Mouse (Mus musculus) intestine, embryonic 14.5 days (tissue): Measurements from ENCODE around the gene Cox5a. TPM values are rescaled to one million over a fixed set of nuclear protein-coding genes. Genes with fewer than 3 reads are reported as not detected.

Experiments used
- ATAC-seq: fragments of 200-750 bp; cut with Nextera tagmentation; replicated peaks from 2 replicates; pipeline ENCODE4 v1.8.0; 2017; ENCODE audit warnings: low read depth, moderate number of reproducible peaks, moderate TSS enrichment, moderate library complexity; ENCODE audit not compliant: low FRiP score, low TSS enrichment
- DNase-seq: peaks from one replicate; pipeline ENCODE4 v3.0.0-alpha.2; 2018; ENCODE audit warnings: low spot score
- H3K27ac ChIP-seq: fragments of 300-500 bp; sonication (generic); 2 replicates; pipeline ENCODE4 v1.5.1; 2014; ENCODE audit warnings: low read depth, mild to moderate bottlenecking, control low read depth
- H3K27me3 ChIP-seq: fragments of 300-500 bp; sonication (generic); replicated peaks from 2 replicates; pipeline ENCODE4 v1.6.1; 2014; ENCODE audit warnings: low read length, control low read depth; ENCODE audit not compliant: control insufficient read depth, insufficient read depth
- H3K36me3 ChIP-seq: fragments of 300-500 bp; sonication (generic); 2 replicates; pipeline ENCODE4 v1.6.1; 2014; ENCODE audit warnings: low read length, control low read depth; ENCODE audit not compliant: control insufficient read depth, insufficient read depth
- H3K4me1 ChIP-seq: fragments of 300-500 bp; sonication (generic); replicated peaks from 2 replicates; pipeline ENCODE4 v1.6.1; 2014; ENCODE audit warnings: low read length, control low read depth, mixed read lengths; ENCODE audit not compliant: control insufficient read depth, insufficient read depth
- H3K4me2 ChIP-seq: fragments of 300-500 bp; sonication (generic); 2 replicates; pipeline ENCODE4 v1.6.1; 2014; ENCODE audit warnings: low read length
- H3K4me3 ChIP-seq: fragments of 300-500 bp; sonication (generic); 2 replicates; pipeline ENCODE4 v1.5.1; 2014; ENCODE audit warnings: low read depth, low read length, control low read depth, mixed read lengths
- H3K9ac ChIP-seq: fragments of 300-500 bp; sonication (generic); 2 replicates; pipeline ENCODE4 v1.6.1; 2014; ENCODE audit warnings: mild to moderate bottlenecking, low read length
- H3K9me3 ChIP-seq: fragments of 300-500 bp; sonication (generic); 2 replicates; pipeline ENCODE4 v1.6.1; 2016; ENCODE audit warnings: low read length, control low read depth; ENCODE audit not compliant: control insufficient read depth
- WGBS: fragments of 180-500 bp; shearing (Covaris S2); extraction: QIAGEN DNeasy Blood & Tissue Kit; methylation state at CpG from one replicate; pipeline ENCODE4 v1.1.7; 2014; 5-methylcytosine and 5-hydroxymethylcytosine counted together
- polyA plus RNA-seq: library from polyadenylated mRNA; unstranded; fragments of >200 nt; fragmentation: Nextera tagmentation; extraction: Ambion mirVana; gene quantifications from 2 replicates; pipeline ENCODE4 v1.2.1, GENCODE M21; 2014

Cox5a gene
- polyA plus RNA-seq, 1 experiment from 2014 or later, result 687 TPM

- H3K36me3 ChIP-seq, result no peaks in the 10 kb centered on the region
- H3K27ac ChIP-seq, result peak overlapping the region; percentile 82; the same call in 1 of the 2 replicates
- H3K4me3 ChIP-seq, result peak overlapping the region; percentile 89
- 27% methylated on average over 7 of the region's 7 CpGs for WGBS
- H3K4me1 ChIP-seq, result peaks cover 19% of the 10 kb centered on the region
- H3K4me2 ChIP-seq, result peak overlapping the region; percentile 81
- ATAC-seq, result no peak
- no peak for DNase-seq
- H3K27me3 ChIP-seq, result no peaks in the 10 kb centered on the region
- H3K9me3 ChIP-seq, result no peaks in the 10 kb centered on the region
- H3K9ac ChIP-seq, result peak overlapping the region; percentile 93
These were observed 1.2 kb downstream of the Cox5a start for GRCm38 (mm10) chr9:57522114-57522860.

- no peaks in the 10 kb centered on the region for H3K9me3 ChIP-seq
- WGBS, result 79% methylated on average over 4 of the region's 4 CpGs
- no peak for DNase-seq
- H3K9ac ChIP-seq, result peak overlapping the region; percentile 93; the same call in 1 of the 2 replicates
- no peaks in the 10 kb centered on the region for H3K36me3 ChIP-seq
- H3K27ac ChIP-seq, result no peak overlapping the region
- ATAC-seq, result no peak
- H3K4me2 ChIP-seq, result peak overlapping the region; percentile 81
- no peaks in the 10 kb centered on the region for H3K27me3 ChIP-seq
- peak overlapping the region; percentile 89; the same call in 1 of the 2 replicates for H3K4me3 ChIP-seq
- peaks cover 19% of the 10 kb centered on the region for H3K4me1 ChIP-seq
These were observed 1.8 kb downstream of the Cox5a start for GRCm38 (mm10) chr9:57522861-57523246.

GRCm38 (mm10) chr9:57523754-57524153 lies 2.7 kb downstream of the Cox5a start:
- ATAC-seq, result no peak

GRCm38 (mm10) chr9:57524439-57524838 lies 3.4 kb downstream of the Cox5a start:
- H3K36me3 ChIP-seq, result peaks cover 8% of the 10 kb centered on the region; the same call in 1 of the 2 replicates
- peaks cover 19% of the 10 kb centered on the region for H3K4me1 ChIP-seq
- no peak overlapping the region for H3K27ac ChIP-seq
- no peak overlapping the region for H3K4me2 ChIP-seq
- DNase-seq (no peak), ATAC-seq (no peak)
- H3K4me3 ChIP-seq, result no peak overlapping the region
- H3K27me3 ChIP-seq, result no peaks in the 10 kb centered on the region
- H3K9me3 ChIP-seq, result no peaks in the 10 kb centered on the region
- no peak overlapping the region for H3K9ac ChIP-seq

More at GRCm38 (mm10) chr9:57523754-57524153, 2.7 kb downstream of the Cox5a start:
- Histone ChIP-seq H3K9ac (no peak overlapping the region), H3K27ac (no peak overlapping the region), H3K36me3 (peaks cover under 1% of the 10 kb centered on the region; the same call in 1 of the 2 replicates), H3K4me2 (no peak overlapping the region), H3K4me3 (no peak overlapping the region), H3K9me3 (no peaks in the 10 kb centered on the region), H3K4me1 (peaks cover 19% of the 10 kb centered on the region), H3K27me3 (no peaks in the 10 kb centered on the region)
- no peak for DNase-seq
- 91% methylated on average over 1 of the region's 1 CpGs for WGBS

GRCm38 (mm10) chr9:57525516-57525915 lies 4.4 kb downstream of the Cox5a start:
- no peaks in the 10 kb centered on the region for H3K27me3 ChIP-seq
- H3K4me3 ChIP-seq, result no peak overlapping the region
- DNase-seq, result no peak
- WGBS, result 73% methylated on average over 2 of the region's 2 CpGs
- no peak overlapping the region for H3K27ac ChIP-seq
- no peaks in the 10 kb centered on the region for H3K9me3 ChIP-seq
- peaks cover 18% of the 10 kb centered on the region for H3K36me3 ChIP-seq
- H3K4me1 ChIP-seq, result peaks cover 18% of the 10 kb centered on the region
- H3K9ac ChIP-seq, result no peak overlapping the region
- ATAC-seq, result no peak
- H3K4me2 ChIP-seq, result no peak overlapping the region

- H3K9ac ChIP-seq, result no peak overlapping the region
- H3K36me3 ChIP-seq, result peaks cover 24% of the 10 kb centered on the region
- no peak overlapping the region for H3K4me2 ChIP-seq
- no peak overlapping the region for H3K4me3 ChIP-seq
- DNase-seq (no peak), ATAC-seq (no peak)
- H3K9me3 ChIP-seq, result no peaks in the 10 kb centered on the region
- no peaks in the 10 kb centered on the region for H3K27me3 ChIP-seq
- H3K27ac ChIP-seq, result no peak overlapping the region
- peaks cover 16% of the 10 kb centered on the region for H3K4me1 ChIP-seq
These were observed 5.4 kb downstream of the Cox5a start for GRCm38 (mm10) chr9:57526435-57526834.

GRCm38 (mm10) chr9:57531946-57532345 lies 10.9 kb downstream of the Cox5a start:
- 66% methylated on average over 1 of the region's 1 CpGs for WGBS
- no peaks in the 10 kb centered on the region for H3K27me3 ChIP-seq
- no peak for DNase-seq
- no peaks in the 10 kb centered on the region for H3K9me3 ChIP-seq
- no peak overlapping the region for H3K27ac ChIP-seq
- H3K4me2 ChIP-seq, result no peak overlapping the region
- no peak overlapping the region for H3K4me3 ChIP-seq
- H3K36me3 ChIP-seq, result peaks cover 55% of the 10 kb centered on the region
- H3K4me1 ChIP-seq, result 0 out of 2 replicates have a peak, but pooled peaks cover 2% of the 10 kb centered on the region
- no peak overlapping the region for H3K9ac ChIP-seq
- ATAC-seq, result no peak

GRCm38 (mm10) chr9:57536362-57536761 lies 15.3 kb downstream of the Cox5a start:
- Histone ChIP-seq H3K4me3 (no peak overlapping the region), H3K4me1 (peaks cover 19% of the 10 kb centered on the region; the same call in 1 of the 2 replicates), H3K36me3 (peaks cover 56% of the 10 kb centered on the region), H3K27ac (no peak overlapping the region), H3K9ac (no peak overlapping the region), H3K4me2 (peak overlapping the region; percentile 64; the same call in 1 of the 2 replicates), H3K9me3 (no peaks in the 10 kb centered on the region), H3K27me3 (no peaks in the 10 kb centered on the region)
- WGBS, result 87% methylated on average over 5 of the region's 5 CpGs
- no peak for DNase-seq
- ATAC-seq, result no peak
